Mouse (Mus musculus): Measurements from ENCODE around the gene Atpaf1. TPM values are rescaled to one million over a fixed set of nuclear protein-coding genes. Genes with fewer than 3 reads are reported as not detected.
A peak's percentile ranks its signal among the peaks of the same experiment; 100 is the strongest.

The Atpaf1 gene
- polyA plus RNA-seq, 1 experiment from 2014 or later, result 30.1 TPM

DNA sequence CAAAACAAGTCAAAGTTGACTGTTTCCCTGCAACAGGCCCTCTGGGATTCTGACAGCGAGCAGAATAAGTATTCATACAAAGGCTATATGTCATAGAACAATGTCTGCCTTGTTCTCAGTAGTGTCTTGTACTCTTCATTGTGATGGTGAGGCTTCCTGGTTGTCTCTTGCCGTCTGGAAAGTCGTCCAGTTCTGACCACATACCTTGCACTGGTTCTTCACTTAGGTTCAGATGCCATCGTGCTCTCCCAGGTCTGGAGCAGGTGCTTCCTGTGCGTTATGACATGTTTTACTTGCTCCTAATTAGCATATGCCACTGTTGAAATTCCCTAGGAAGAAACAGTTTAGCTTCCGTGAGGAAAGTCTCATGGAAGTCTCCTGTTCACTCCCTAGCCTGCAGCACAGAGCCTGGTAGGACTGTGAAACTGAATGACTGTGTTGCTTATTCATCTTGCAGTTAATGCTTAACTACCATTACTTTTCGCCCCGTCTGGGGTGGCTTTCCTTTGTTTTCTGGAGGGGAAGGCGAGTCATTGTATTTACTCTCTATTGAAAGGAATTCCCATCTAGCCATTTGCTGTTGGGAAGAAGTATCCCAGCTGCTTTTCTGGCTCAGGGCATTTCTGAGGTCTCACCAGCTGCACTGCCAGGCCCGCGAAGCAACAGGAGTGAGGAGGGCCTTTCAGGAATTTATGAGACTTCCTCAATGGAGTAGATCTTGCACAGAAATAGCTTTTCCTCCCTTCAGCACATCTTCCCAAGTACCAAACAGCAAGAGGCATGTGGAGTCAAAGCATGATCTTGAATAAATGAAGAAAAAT, 16.8 kb upstream of the Atpaf1 start:
- Histone ChIP-seq H3K27ac (no peak overlapping the region), H3K9ac (no peak overlapping the region), H3K27me3 (replicated peaks) (no peaks in the 10 kb centered on the region), H3K4me1 (no peaks in the 10 kb centered on the region), H3K4me3 (no peak overlapping the region), H3K4me2 (no peak overlapping the region), H3K36me3 (peaks cover 77% of the 10 kb centered on the region), H3K9me3 (replicated peaks) (no peaks in the 10 kb centered on the region)
- ATAC-seq, result no peak
- 77% methylated on average over 11 of the region's 11 CpGs for WGBS (ENCODE audit: insufficient replicate concordance)

GRCm38 (mm10) chr4:115775056-115775455, 9.6 kb upstream of the Atpaf1 start:
- no peak overlapping the region for H3K4me3 ChIP-seq
- peaks cover 65% of the 10 kb centered on the region for H3K36me3 ChIP-seq
- H3K4me1 ChIP-seq, result no peaks in the 10 kb centered on the region
- 77% methylated on average over 6 of the region's 6 CpGs for WGBS (ENCODE audit: insufficient replicate concordance)
- no peaks in the 10 kb centered on the region for H3K27me3 ChIP-seq (replicated peaks)
- H3K27ac ChIP-seq, result no peak overlapping the region
- H3K4me2 ChIP-seq, result no peak overlapping the region
- H3K9me3 ChIP-seq (replicated peaks), result no peaks in the 10 kb centered on the region
- H3K9ac ChIP-seq, result no peak overlapping the region
- ATAC-seq, result no peak

- no peak overlapping the region for H3K9ac ChIP-seq
- no peak overlapping the region for H3K27ac ChIP-seq
- no peaks in the 10 kb centered on the region for H3K9me3 ChIP-seq (replicated peaks)
- no peaks in the 10 kb centered on the region for H3K27me3 ChIP-seq (replicated peaks)
- WGBS (ENCODE audit: insufficient replicate concordance), result 70% methylated on average over 2 of the region's 2 CpGs
- peaks cover 43% of the 10 kb centered on the region for H3K36me3 ChIP-seq
- no peaks in the 10 kb centered on the region for H3K4me1 ChIP-seq
- ATAC-seq, result no peak; the same call in 1 of the 2 replicates
- no peak overlapping the region for H3K4me3 ChIP-seq
- H3K4me2 ChIP-seq, result no peak overlapping the region
Measured at GRCm38 (mm10) chr4:115777627-115778026, 7.0 kb upstream of the Atpaf1 start.

GRCm38 (mm10) chr4:115780269-115780668, 4.3 kb upstream of the Atpaf1 start:
- H3K27ac ChIP-seq, result no peak overlapping the region
- H3K4me2 ChIP-seq, result no peak overlapping the region
- H3K4me1 ChIP-seq, result peaks cover 13% of the 10 kb centered on the region
- H3K4me3 ChIP-seq, result no peak overlapping the region
- peaks cover 22% of the 10 kb centered on the region for H3K36me3 ChIP-seq
- no peaks in the 10 kb centered on the region for H3K9me3 ChIP-seq (replicated peaks)
- no peaks in the 10 kb centered on the region for H3K27me3 ChIP-seq (replicated peaks)
- H3K9ac ChIP-seq, result no peak overlapping the region
- ATAC-seq, result no peak
- 56% methylated on average over 6 of the region's 6 CpGs for WGBS (ENCODE audit: insufficient replicate concordance)

DNA sequence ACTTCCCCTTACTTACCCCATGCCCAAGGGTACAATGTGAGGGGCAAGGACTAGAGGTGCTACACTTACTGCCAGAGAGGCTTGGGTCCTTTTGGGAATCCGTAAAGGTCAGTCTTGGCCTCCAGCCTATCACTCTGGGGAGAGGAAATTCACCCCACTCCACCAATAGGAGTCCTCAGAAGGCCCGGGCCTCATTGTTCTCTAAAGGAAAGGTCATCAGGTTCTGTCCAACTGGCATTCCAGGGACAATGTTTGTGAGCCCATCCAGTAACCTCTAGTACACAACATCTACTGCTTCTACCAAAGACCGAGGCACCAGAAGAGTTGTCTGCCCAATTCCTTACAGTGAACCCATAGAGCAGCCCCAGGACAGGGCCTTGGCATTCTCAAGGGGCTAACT, 3.7 kb upstream of the Atpaf1 start, which contains the start of gene Tex38:
Gene Tex38 (minus strand): TSS at position 101 of the 400 bp plus-strand sequence.
- H3K27ac ChIP-seq, result no peak within 1 kb of the TSS
- H3K4me2 ChIP-seq, result no peak within 1 kb of the TSS
- WGBS (ENCODE audit: insufficient replicate concordance), result 70% methylated on average over 3 of the region's 3 CpGs
- no peak within 1 kb of the TSS for H3K9ac ChIP-seq
- ATAC-seq, result no peak
- no peak within 1 kb of the TSS for H3K4me3 ChIP-seq
- no peaks in the 10 kb centered on the region for H3K9me3 ChIP-seq (replicated peaks)
- H3K27me3 ChIP-seq (replicated peaks), result no peaks in the 10 kb centered on the region
- peaks cover 19% of the 10 kb centered on the region for H3K36me3 ChIP-seq
- peaks cover 20% of the 10 kb centered on the region for H3K4me1 ChIP-seq

- Histone ChIP-seq H3K4me3 (no peak overlapping the region), H3K4me2 (no peak overlapping the region), H3K36me3 (peaks cover 9% of the 10 kb centered on the region), H3K4me1 (peaks cover 26% of the 10 kb centered on the region), H3K27ac (no peak overlapping the region), H3K27me3 (replicated peaks) (no peaks in the 10 kb centered on the region), H3K9ac (no peak overlapping the region), H3K9me3 (replicated peaks) (no peaks in the 10 kb centered on the region)
- ATAC-seq, result no peak
- WGBS (ENCODE audit: insufficient replicate concordance), result 74% methylated on average over 5 of the region's 5 CpGs
Measured at GRCm38 (mm10) chr4:115782026-115782805, 2.4 kb upstream of the Atpaf1 start.

- Histone ChIP-seq H3K27me3 (replicated peaks) (no peaks in the 10 kb centered on the region), H3K4me2 (peak overlapping the region; percentile 89), H3K9me3 (replicated peaks) (no peaks in the 10 kb centered on the region), H3K4me3 (peak overlapping the region; percentile 75), H3K27ac (peak overlapping the region; percentile 76), H3K36me3 (peaks cover 28% of the 10 kb centered on the region), H3K9ac (peak overlapping the region; percentile 79), H3K4me1 (peaks cover 26% of the 10 kb centered on the region)
- 26% methylated on average over 7 of the region's 7 CpGs for WGBS (ENCODE audit: insufficient replicate concordance)
- peak; percentile 42 for ATAC-seq
Measured at GRCm38 (mm10) chr4:115785511-115786034, 961 bp downstream of the Atpaf1 start.

- Histone ChIP-seq H3K4me2 (no peak overlapping the region), H3K27ac (no peak overlapping the region), H3K36me3 (peaks cover 70% of the 10 kb centered on the region), H3K4me1 (peaks cover 6% of the 10 kb centered on the region), H3K4me3 (no peak overlapping the region), H3K9me3 (replicated peaks) (no peaks in the 10 kb centered on the region), H3K9ac (no peak overlapping the region), H3K27me3 (replicated peaks) (no peaks in the 10 kb centered on the region)
- ATAC-seq, result no peak
- WGBS (ENCODE audit: insufficient replicate concordance), result 87% methylated on average over 3 of the region's 3 CpGs
Measured at GRCm38 (mm10) chr4:115790864-115791263, 6.3 kb downstream of the Atpaf1 start.

DNA sequence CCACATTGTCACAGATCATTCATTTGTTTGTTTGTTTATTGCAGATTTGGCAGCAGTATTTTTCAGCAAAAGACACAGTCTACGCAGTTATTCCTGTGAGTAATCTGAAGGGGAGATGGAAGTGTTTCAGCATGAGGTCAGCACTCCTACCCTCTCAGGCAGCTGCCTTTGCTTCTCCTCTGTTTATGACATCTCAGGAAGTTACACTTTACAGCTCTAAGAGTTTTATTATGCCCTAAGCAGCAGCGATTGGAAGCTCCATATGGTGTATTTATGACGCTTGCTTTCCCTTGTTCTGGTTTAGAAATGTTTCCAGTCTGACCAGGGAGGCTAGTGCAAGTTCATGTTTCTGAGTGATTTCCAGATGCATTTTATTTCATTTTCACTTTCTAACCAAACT, 10.7 kb downstream of the Atpaf1 start:
- Histone ChIP-seq H3K36me3 (peaks cover 83% of the 10 kb centered on the region), H3K4me1 (no peaks in the 10 kb centered on the region), H3K9ac (no peak overlapping the region), H3K27me3 (replicated peaks) (no peaks in the 10 kb centered on the region), H3K4me3 (no peak overlapping the region), H3K9me3 (replicated peaks) (no peaks in the 10 kb centered on the region), H3K27ac (no peak overlapping the region), H3K4me2 (no peak overlapping the region)
- 84% methylated on average over 3 of the region's 3 CpGs for WGBS (ENCODE audit: insufficient replicate concordance)
- no peak for ATAC-seq

- WGBS (ENCODE audit: insufficient replicate concordance), result 68% methylated on average over 3 of the region's 3 CpGs
- no peaks in the 10 kb centered on the region for H3K27me3 ChIP-seq (replicated peaks)
- H3K4me3 ChIP-seq, result no peak overlapping the region
- no peak overlapping the region for H3K4me2 ChIP-seq
- H3K36me3 ChIP-seq, result peaks cover 69% of the 10 kb centered on the region
- ATAC-seq, result no peak
- H3K27ac ChIP-seq, result no peak overlapping the region
- H3K9ac ChIP-seq, result no peak overlapping the region
- H3K4me1 ChIP-seq, result no peaks in the 10 kb centered on the region
- H3K9me3 ChIP-seq (replicated peaks), result no peaks in the 10 kb centered on the region
Measured at GRCm38 (mm10) chr4:115799981-115800380, 15.4 kb downstream of the Atpaf1 start.

DNA sequence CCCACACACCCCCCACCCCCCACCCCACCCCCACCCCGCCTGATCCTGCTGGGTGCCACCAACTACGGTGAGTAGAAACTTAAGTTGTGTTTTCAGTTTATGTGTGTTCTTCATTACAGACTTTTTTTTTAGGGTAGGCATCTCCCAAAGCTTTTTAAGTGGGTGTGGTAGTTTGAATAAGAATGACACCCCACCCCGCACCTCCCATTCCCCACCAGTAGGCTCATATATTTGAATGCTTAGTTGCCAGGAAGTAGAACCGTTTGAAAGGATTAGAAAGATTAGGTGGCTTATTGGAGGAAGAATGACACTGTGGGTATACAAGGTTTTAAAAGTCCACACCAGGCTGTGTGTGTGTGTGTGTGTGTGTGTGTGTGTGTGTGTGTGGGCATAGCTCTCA, 27.7 kb downstream of the Atpaf1 start:
- H3K9ac ChIP-seq, result no peak overlapping the region
- peaks cover 52% of the 10 kb centered on the region for H3K36me3 ChIP-seq
- no peaks in the 10 kb centered on the region for H3K27me3 ChIP-seq (replicated peaks)
- H3K4me1 ChIP-seq, result no peaks in the 10 kb centered on the region
- H3K9me3 ChIP-seq (replicated peaks), result no peaks in the 10 kb centered on the region
- H3K4me2 ChIP-seq, result no peak overlapping the region
- WGBS (ENCODE audit: insufficient replicate concordance), result 83% methylated on average over 4 of the region's 4 CpGs
- no peak overlapping the region for H3K4me3 ChIP-seq
- no peak overlapping the region for H3K27ac ChIP-seq
- ATAC-seq, result no peak

GRCm38 (mm10) chr4:115815606-115816005, 31.0 kb downstream of the Atpaf1 start:
- WGBS (ENCODE audit: insufficient replicate concordance), result 79% methylated on average over 5 of the region's 5 CpGs
- ATAC-seq, result no peak
- Histone ChIP-seq H3K36me3 (peaks cover 46% of the 10 kb centered on the region), H3K9ac (no peak overlapping the region), H3K4me2 (no peak overlapping the region), H3K4me1 (0 out of 2 replicates have a peak, but pooled peaks cover 3% of the 10 kb centered on the region), H3K27me3 (replicated peaks) (no peaks in the 10 kb centered on the region), H3K9me3 (replicated peaks) (no peaks in the 10 kb centered on the region), H3K4me3 (no peak overlapping the region), H3K27ac (no peak overlapping the region)
